Mouse (Mus musculus): ENCODE data around the gene Gm16181. TPM values are rescaled to one million over a fixed set of nuclear protein-coding genes. Genes with fewer than 3 reads are reported as not detected.

The Gm16181 gene
- polyA plus RNA-seq, 1 experiment: 1.2 TPM

DNA sequence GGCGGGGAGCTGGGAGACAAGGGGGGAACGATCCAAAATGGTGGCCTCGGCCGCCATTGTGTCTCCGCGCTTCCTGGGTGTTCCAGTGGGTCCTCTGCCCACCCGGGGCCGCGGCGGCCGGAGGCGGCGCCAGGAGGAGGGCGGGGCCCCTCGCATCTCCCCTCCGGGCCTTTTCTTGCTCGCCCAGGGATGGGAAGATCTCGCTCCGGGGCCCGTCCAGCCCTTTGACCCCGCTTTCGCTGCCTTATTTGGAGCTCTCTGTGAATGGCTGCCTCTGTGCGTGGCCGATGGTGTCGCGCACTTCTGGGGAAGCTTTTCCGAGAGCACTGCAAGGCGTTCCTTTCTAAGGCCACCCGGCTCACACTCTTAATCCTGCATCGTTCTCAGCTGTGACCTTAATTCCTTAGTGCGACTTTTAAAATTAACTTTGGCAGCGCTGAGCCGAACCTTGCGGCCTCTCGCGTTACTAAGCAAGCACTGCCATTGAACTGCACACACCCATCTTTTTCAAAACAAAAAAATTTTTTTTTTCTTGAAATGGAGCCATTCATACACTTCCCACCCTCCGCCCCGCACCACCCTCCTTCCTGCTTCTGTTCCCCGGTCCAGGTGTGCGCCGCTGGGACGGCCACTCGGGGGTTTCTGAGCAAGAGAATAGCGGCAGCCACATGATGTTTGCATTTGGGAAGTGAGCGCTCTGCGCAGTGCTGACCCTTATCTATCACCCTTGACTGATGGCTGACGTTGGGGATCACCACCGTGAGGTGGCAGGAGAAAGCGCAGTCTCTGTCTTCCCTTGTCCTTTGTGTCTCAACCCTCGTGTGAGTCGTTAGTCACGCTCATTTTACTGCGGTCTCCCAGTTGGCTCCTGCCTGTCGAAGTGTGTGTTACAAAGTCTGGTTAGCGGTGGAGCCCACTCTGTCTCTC is 21.6 kb downstream of the Gm16181 start:
- peak overlapping the region; percentile 77 for H3K4me3 ChIP-seq (replicated peaks; ENCODE audit: extremely low read depth, low read depth, low read length)
- peaks cover 13% of the 10 kb centered on the region for H3K4me1 ChIP-seq (ENCODE audit: control insufficient read depth, insufficient read depth, low read length)
- DNase-seq: no peak
- WGBS: under 1% methylated on average over 55 of the region's 55 CpGs
- TF ChIP-seq POLR2A (IDR thresholded peaks at IDR 0.05; ENCODE audit: borderline replicate concordance, extremely low read depth, low read depth, low read length) (peak; percentile 46; the same call in 1 of the 2 replicates), CTCF (IDR thresholded peaks at IDR 0.05; ENCODE audit: insufficient read depth, low read length) (0 out of 2 replicates have a peak, but pooled peaks have one; percentile 14)

DNA sequence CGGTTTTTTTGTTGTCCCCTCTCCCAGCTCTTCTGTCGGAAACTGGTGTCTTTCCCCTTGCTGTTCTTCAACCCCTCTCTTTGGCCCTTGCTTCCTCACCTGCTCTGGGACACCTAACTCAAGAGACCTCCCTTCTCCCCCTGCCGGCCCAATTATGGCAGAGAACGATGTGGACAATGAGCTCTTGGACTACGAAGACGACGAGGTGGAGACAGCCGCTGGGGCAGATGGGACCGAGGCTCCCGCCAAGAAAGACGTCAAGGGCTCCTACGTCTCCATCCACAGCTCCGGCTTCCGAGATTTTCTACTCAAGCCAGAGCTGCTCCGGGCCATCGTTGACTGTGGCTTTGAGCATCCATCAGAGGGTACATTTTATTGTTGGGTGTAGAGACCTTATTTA is 22.5 kb downstream of the Gm16181 start:
- Histone ChIP-seq H3K4me1 (ENCODE audit: control insufficient read depth, insufficient read depth, low read length) (peaks cover 13% of the 10 kb centered on the region), H3K4me3 (replicated peaks; ENCODE audit: extremely low read depth, low read depth, low read length) (peak overlapping the region; percentile 77)
- WGBS: 2% methylated on average over 16 of the region's 16 CpGs
- no peak for DNase-seq
- TF ChIP-seq POLR2A (IDR thresholded peaks at IDR 0.05; ENCODE audit: borderline replicate concordance, extremely low read depth, low read depth, low read length) (no peak), CTCF (IDR thresholded peaks at IDR 0.05; ENCODE audit: insufficient read depth, low read length) (no peak)

DNA sequence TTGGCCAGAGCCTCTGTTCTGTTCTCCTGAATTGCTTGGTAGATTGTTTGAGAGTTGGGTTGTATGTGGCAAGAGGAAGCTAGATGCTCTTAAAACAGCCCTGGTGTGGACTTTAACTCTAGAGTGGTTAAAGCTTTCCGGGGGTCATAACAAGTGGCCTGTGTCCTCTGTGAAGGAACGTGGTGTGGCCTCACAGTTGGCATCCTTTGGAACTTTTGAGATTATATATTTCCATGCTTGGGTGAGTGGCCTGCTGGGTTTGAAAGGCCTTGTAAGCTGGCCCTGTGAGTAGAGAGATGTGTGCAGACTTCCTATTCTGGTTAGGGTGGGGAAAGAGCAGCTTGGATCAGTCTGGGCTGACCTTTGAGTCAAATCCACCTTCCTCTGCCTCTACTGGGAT is 24.4 kb downstream of the Gm16181 start:
- Histone ChIP-seq H3K4me3 (replicated peaks; ENCODE audit: extremely low read depth, low read depth, low read length) (no peak overlapping the region), H3K4me1 (ENCODE audit: control insufficient read depth, insufficient read depth, low read length) (peaks cover 13% of the 10 kb centered on the region)
- WGBS: 56% methylated on average over 2 of the region's 2 CpGs
- no peak for DNase-seq
- TF ChIP-seq CTCF (IDR thresholded peaks at IDR 0.05; ENCODE audit: insufficient read depth, low read length) (no peak), POLR2A (IDR thresholded peaks at IDR 0.05; ENCODE audit: borderline replicate concordance, extremely low read depth, low read depth, low read length) (no peak)

DNA sequence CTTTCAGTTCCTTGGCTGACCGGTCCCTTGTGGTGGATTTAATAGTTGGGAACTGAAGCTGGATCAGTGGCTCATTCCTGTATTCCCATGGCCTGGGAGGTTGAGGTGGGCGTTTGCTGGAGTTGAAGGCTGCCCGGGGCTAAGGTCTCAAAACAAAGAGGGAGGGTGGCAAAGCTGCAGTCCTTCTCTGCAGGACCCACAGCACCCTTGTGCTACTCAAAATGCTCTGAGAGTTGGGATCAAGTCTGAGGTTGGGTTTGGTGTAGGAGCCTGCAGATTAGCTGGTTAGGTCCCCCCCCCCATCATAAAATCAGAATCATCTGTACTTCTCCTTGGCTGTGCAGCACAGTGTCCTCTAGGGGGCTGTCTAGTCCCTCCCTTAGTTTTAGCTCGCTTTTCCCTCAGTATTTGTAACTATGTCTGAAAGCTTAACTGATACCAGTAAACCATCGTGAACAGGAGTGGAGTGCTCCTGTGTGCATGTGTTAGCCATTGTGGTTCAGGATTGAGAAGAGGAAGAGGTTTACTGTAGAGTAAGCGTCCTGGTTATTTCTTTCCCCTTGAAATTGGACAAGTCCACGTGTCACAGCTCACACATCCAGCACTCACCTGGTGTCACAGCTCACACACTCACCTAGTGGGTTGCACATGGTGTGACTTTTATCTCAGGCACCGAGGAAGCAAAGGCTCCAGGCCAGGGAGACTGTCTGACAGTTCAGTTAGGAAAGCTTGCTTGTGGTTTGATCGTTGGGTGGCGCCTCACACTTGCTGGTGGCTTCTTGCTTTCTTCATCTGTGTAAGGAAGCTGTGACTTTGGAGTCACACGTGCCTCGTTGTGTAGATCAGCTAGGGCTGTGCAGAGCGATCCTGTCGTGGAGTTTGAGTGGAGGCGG is 25.3 kb downstream of the Gm16181 start:
- DNase-seq: no peak

GRCm38 (mm10) chr17:35247144-35247543 is 26.5 kb downstream of the Gm16181 start:
- TF ChIP-seq POLR2A (IDR thresholded peaks at IDR 0.05; ENCODE audit: borderline replicate concordance, extremely low read depth, low read depth, low read length): no peak
- TF ChIP-seq CTCF (IDR thresholded peaks at IDR 0.05; ENCODE audit: insufficient read depth, low read length): no peak
- Histone ChIP-seq H3K4me1 (ENCODE audit: control insufficient read depth, insufficient read depth, low read length) (peaks cover 13% of the 10 kb centered on the region), H3K4me3 (replicated peaks; ENCODE audit: extremely low read depth, low read depth, low read length) (no peak overlapping the region)
- DNase-seq: no peak
- 70% methylated on average over 7 of the region's 7 CpGs for WGBS

More for the DNA sequence above, 25.3 kb downstream of the Gm16181 start:
- WGBS: 69% methylated on average over 15 of the region's 15 CpGs
- peak; percentile 13; the same call in 1 of the 2 replicates for TF ChIP-seq CTCF (IDR thresholded peaks at IDR 0.05; ENCODE audit: insufficient read depth, low read length)
- TF ChIP-seq POLR2A (IDR thresholded peaks at IDR 0.05; ENCODE audit: borderline replicate concordance, extremely low read depth, low read depth, low read length): no peak
- no peak overlapping the region for H3K4me3 ChIP-seq (replicated peaks; ENCODE audit: extremely low read depth, low read depth, low read length)
- peaks cover 13% of the 10 kb centered on the region for H3K4me1 ChIP-seq (ENCODE audit: control insufficient read depth, insufficient read depth, low read length)

- 78% methylated on average over 14 of the region's 14 CpGs for WGBS
These were observed 28.4 kb downstream of the Gm16181 start for GRCm38 (mm10) chr17:35248986-35249385.

GRCm38 (mm10) chr17:35249451-35250197 is 29.0 kb downstream of the Gm16181 start:
- DNase-seq: no peak
- 80% methylated on average over 19 of the region's 19 CpGs for WGBS
- Histone ChIP-seq H3K4me1 (ENCODE audit: control insufficient read depth, insufficient read depth, low read length) (no peaks in the 10 kb centered on the region), H3K4me3 (replicated peaks; ENCODE audit: extremely low read depth, low read depth, low read length) (no peak overlapping the region)
- TF ChIP-seq CTCF (IDR thresholded peaks at IDR 0.05; ENCODE audit: insufficient read depth, low read length) (no peak), POLR2A (IDR thresholded peaks at IDR 0.05; ENCODE audit: borderline replicate concordance, extremely low read depth, low read depth, low read length) (0 out of 2 replicates have a peak, but pooled peaks have one; percentile 8)

More at GRCm38 (mm10) chr17:35248986-35249385, 28.4 kb downstream of the Gm16181 start:
- TF ChIP-seq CTCF (IDR thresholded peaks at IDR 0.05; ENCODE audit: insufficient read depth, low read length) (no peak), POLR2A (IDR thresholded peaks at IDR 0.05; ENCODE audit: borderline replicate concordance, extremely low read depth, low read depth, low read length) (no peak)
- DNase-seq: no peak
- no peak overlapping the region for H3K4me3 ChIP-seq (replicated peaks; ENCODE audit: extremely low read depth, low read depth, low read length)
- peaks cover 4% of the 10 kb centered on the region; the same call in 1 of the 2 replicates for H3K4me1 ChIP-seq (ENCODE audit: control insufficient read depth, insufficient read depth, low read length)

GRCm38 (mm10) chr17:35250348-35251120 is 29.9 kb downstream of the Gm16181 start:
- no peak for DNase-seq
- Histone ChIP-seq H3K4me1 (ENCODE audit: control insufficient read depth, insufficient read depth, low read length) (no peaks in the 10 kb centered on the region), H3K4me3 (replicated peaks; ENCODE audit: extremely low read depth, low read depth, low read length) (no peak overlapping the region)
- TF ChIP-seq CTCF (IDR thresholded peaks at IDR 0.05; ENCODE audit: insufficient read depth, low read length) (no peak), POLR2A (IDR thresholded peaks at IDR 0.05; ENCODE audit: borderline replicate concordance, extremely low read depth, low read depth, low read length) (no peak)
- WGBS: 80% methylated on average over 3 of the region's 3 CpGs

Measured in lung, adult 2 months (tissue).